Mouse (Mus musculus) lung, adult 2 months (tissue): Measurements from ENCODE around the gene Mcoln3.

ENCODE experiments used
- CTCF ChIP-seq: fragments of 200-500 bp; IDR thresholded peaks from 2 replicates; pipeline ENCODE4 v1.5.1; 2011; ENCODE audit warnings: mild to moderate bottlenecking, low read length, control low read depth; ENCODE audit not compliant: insufficient read depth
- POLR2A ChIP-seq: fragments of 200-500 bp; IDR thresholded peaks from 2 replicates; pipeline ENCODE4 v1.6.1; 2011; ENCODE audit warnings: low read depth, mild to moderate bottlenecking, control low read depth, low read length, borderline replicate concordance; ENCODE audit errors: extremely low read depth

- TF ChIP-seq POLR2A (no peak), CTCF (no peak)
Observed at GRCm38 (mm10) chr3:146121310-146122124, 4.3 kb downstream of the Mcoln3 start.
